Mouse (Mus musculus) C2C12 (cell line): Measurements from ENCODE around the gene Smc3.

ENCODE experiments used
- CEBPB ChIP-seq: IDR thresholded peaks from one replicate; pipeline ENCODE4 v1.6.1; 2011; ENCODE audit warnings: low read depth, mild to moderate bottlenecking, control low read depth, moderate library complexity
- CTCF ChIP-seq: IDR thresholded peaks from one replicate; pipeline ENCODE4 v1.5.1; 2011; ENCODE audit not compliant: control insufficient read depth, insufficient read depth, insufficient read length
- MAX ChIP-seq: IDR thresholded peaks from one replicate; pipeline ENCODE4 v1.6.1; 2011; ENCODE audit warnings: mild to moderate bottlenecking, control low read depth

- TF ChIP-seq CTCF (peak; percentile 61), MAX (no peak), CEBPB (no peak)
Measured at GRCm38 (mm10) chr19:53648802-53649236, 48.6 kb downstream of the Smc3 start.
